Mouse (Mus musculus): ENCODE results near the gene Ptgr1.

Gene Ptgr1

GRCm38 (mm10) chr4:58926120-58926519 is 60.8 kb downstream of the Ptgr1 start:
- DNase-seq (ENCODE audit: low spot score in 2 of 2) = no peak

GRCm38 (mm10) chr4:58925664-58926063 is 61.3 kb downstream of the Ptgr1 start:
- no peak for DNase-seq (ENCODE audit: low spot score in 2 of 2)

GRCm38 (mm10) chr4:58923933-58924332 is 63.0 kb downstream of the Ptgr1 start:
- no peak for DNase-seq (ENCODE audit: low spot score in 2 of 2)

All from urinary bladder, adult 18-20 months (tissue).